Mouse (Mus musculus) MEL (cell line): Measurements from ENCODE around the gene Tmprss13. TPM values are rescaled to one million over a fixed set of nuclear protein-coding genes. Genes with fewer than 3 reads are reported as not detected.

Source experiments
- DNase-seq: peaks from one replicate; pipeline ENCODE4 v3.0.0; 2011; ENCODE audit warnings: low read depth, low spot score
- H3K27ac ChIP-seq: 2 replicates; pipeline ENCODE4 v1.5.1; 2012; ENCODE audit warnings: low read depth, mild to moderate bottlenecking, control low read depth, low read length, moderate library complexity; ENCODE audit not compliant: control insufficient read depth
- H3K27me3 ChIP-seq, 2 experiments: fragments of 150-350 bp in 1 of 2; sonication (generic) in 1 of 2; 2 replicates each; pipeline ENCODE4 v1.6.1; 2012; ENCODE audit warnings: low read length in 2 of 2, mild to moderate bottlenecking in 2 of 2, improper control_type of control experiment in 1 of 2, moderate library complexity in 1 of 2; ENCODE audit not compliant: insufficient read depth in 2 of 2, control insufficient read depth in 1 of 2
- H3K36me3 ChIP-seq, 2 experiments: 2 replicates each; pipeline ENCODE4 v1.6.1; 2012 to 2014; ENCODE audit warnings: low read length in 2 of 2, improper control_type of control experiment in 1 of 2, inconsistent platforms in 1 of 2, mild to moderate bottlenecking in 1 of 2; ENCODE audit not compliant: insufficient read depth in 2 of 2, control insufficient read depth in 1 of 2
- H3K4me1 ChIP-seq, 2 experiments: fragments of 150-350 bp in 1 of 2; sonication (generic) in 1 of 2; 2 replicates each; pipeline ENCODE4 v1.6.1; 2012; ENCODE audit warnings: low read length in 2 of 2, improper control_type of control experiment in 1 of 2, mild to moderate bottlenecking in 1 of 2; ENCODE audit not compliant: insufficient read depth in 2 of 2, control insufficient read depth in 1 of 2
- H3K4me3 ChIP-seq, 2 experiments: fragments of 150-350 bp in 1 of 2; sonication (generic) in 1 of 2; 2 replicates each; pipeline ENCODE4 v1.5.1; 2012; ENCODE audit warnings: low read depth in 2 of 2, low read length in 2 of 2, mild to moderate bottlenecking in 2 of 2, moderate library complexity in 2 of 2, control low read depth in 1 of 2, improper control_type of control experiment in 1 of 2; ENCODE audit not compliant: control insufficient read depth in 1 of 2, insufficient read depth in 1 of 2
- H3K79me2 ChIP-seq: 2 replicates; pipeline ENCODE4 v1.6.1; 2012; ENCODE audit warnings: mild to moderate bottlenecking, low read length, moderate library complexity; ENCODE audit not compliant: control insufficient read depth, poor library complexity, insufficient read depth
- H3K9ac ChIP-seq: 2 replicates; pipeline ENCODE4 v1.6.1; 2012; ENCODE audit warnings: low read depth, mild to moderate bottlenecking, control low read depth, low read length, moderate library complexity; ENCODE audit not compliant: control insufficient read depth, poor library complexity, severe bottlenecking
- H3K9me3 ChIP-seq: fragments of 150-350 bp; sonication (generic); replicated peaks from 2 replicates; pipeline ENCODE4 v1.6.1; 2012; ENCODE audit warnings: mild to moderate bottlenecking, low read length, improper control_type of control experiment, moderate library complexity; ENCODE audit not compliant: insufficient read depth
- CHD1 ChIP-seq: IDR thresholded peaks from 2 replicates; pipeline ENCODE4 v1.6.1; 2012; ENCODE audit warnings: low read depth, mild to moderate bottlenecking, inconsistent platforms, low read length, improper control_type of control experiment
- CTCF ChIP-seq, 3 experiments: IDR thresholded peaks in 2 of 3; conservative IDR thresholded peaks in 1 of 3; 2 replicates each; pipeline ENCODE4 v1.5.1; 2011 to 2012; ENCODE audit warnings: low read length in 3 of 3, low read depth in 2 of 3, mild to moderate bottlenecking in 2 of 3, improper control_type of control experiment in 1 of 3, inconsistent platforms in 1 of 3, mixed read lengths in 1 of 3, moderate library complexity in 1 of 3; ENCODE audit not compliant: control insufficient read depth in 1 of 3, insufficient read depth in 1 of 3, poor library complexity in 1 of 3, severe bottlenecking in 1 of 3
- ELF1 ChIP-seq: IDR thresholded peaks from 2 replicates; pipeline ENCODE4 v1.6.1; 2014; ENCODE audit warnings: low read depth, mild to moderate bottlenecking, inconsistent platforms, low read length, improper control_type of control experiment, moderate library complexity
- EP300 ChIP-seq, 2 experiments: IDR thresholded peaks; 2 replicates each; pipeline ENCODE4 v1.6.1; 2011; ENCODE audit warnings: improper control_type of control experiment in 2 of 2, low read length in 2 of 2, low read depth in 1 of 2, mild to moderate bottlenecking in 1 of 2
- MAZ ChIP-seq: IDR thresholded peaks from 2 replicates; pipeline ENCODE4 v1.6.1; 2012; ENCODE audit warnings: low read depth, mild to moderate bottlenecking, inconsistent platforms, low read length, improper control_type of control experiment
- MEF2A ChIP-seq: IDR thresholded peaks from 2 replicates; pipeline ENCODE4 v1.6.1; 2014; ENCODE audit warnings: low read depth, mild to moderate bottlenecking, inconsistent platforms, low read length, improper control_type of control experiment; ENCODE audit not compliant: poor library complexity, insufficient replicate concordance, severe bottlenecking; ENCODE audit errors: extremely low read depth
- MXI1 ChIP-seq: IDR thresholded peaks from 2 replicates; pipeline ENCODE4 v1.6.1; 2011; ENCODE audit warnings: mild to moderate bottlenecking, low read depth, low read length, improper control_type of control experiment
- MYB ChIP-seq: IDR thresholded peaks from 2 replicates; pipeline ENCODE4 v1.6.1; 2011; ENCODE audit warnings: mild to moderate bottlenecking, low read depth, low read length, improper control_type of control experiment
- NRF1 ChIP-seq: IDR thresholded peaks from 2 replicates; pipeline ENCODE4 v1.6.1; 2014; ENCODE audit warnings: low read depth, mild to moderate bottlenecking, inconsistent platforms, low read length, improper control_type of control experiment, moderate library complexity; ENCODE audit not compliant: poor library complexity, insufficient read depth, severe bottlenecking
- POLR2A ChIP-seq, 2 experiments: IDR thresholded peaks; 2 replicates each; pipeline ENCODE4 v1.6.1; 2011 to 2012; ENCODE audit warnings: low read length in 2 of 2, mild to moderate bottlenecking in 2 of 2, control low read depth in 1 of 2, improper control_type of control experiment in 1 of 2, low read depth in 1 of 2, moderate library complexity in 1 of 2; ENCODE audit not compliant: control insufficient read depth in 1 of 2, insufficient read depth in 1 of 2, poor library complexity in 1 of 2
- RAD21 ChIP-seq: IDR thresholded peaks from 2 replicates; pipeline ENCODE4 v1.6.1; 2011; ENCODE audit warnings: mild to moderate bottlenecking, low read depth, low read length, improper control_type of control experiment
- SIN3A ChIP-seq: IDR thresholded peaks from 2 replicates; pipeline ENCODE4 v1.6.1; 2012; ENCODE audit warnings: low read length, improper control_type of control experiment, inconsistent platforms
- SMC3 ChIP-seq: IDR thresholded peaks from 2 replicates; pipeline ENCODE4 v1.6.1; 2011; ENCODE audit warnings: low read depth, low read length, improper control_type of control experiment
- TAL1 ChIP-seq: IDR thresholded peaks from 2 replicates; pipeline ENCODE4 v1.6.1; 2012; ENCODE audit warnings: mild to moderate bottlenecking, inconsistent platforms, low read length, moderate library complexity, mixed read lengths
- ZC3H11A ChIP-seq: IDR thresholded peaks from 2 replicates; pipeline ENCODE4 v1.6.1; 2012; ENCODE audit warnings: low read depth, mild to moderate bottlenecking, inconsistent platforms, low read length, improper control_type of control experiment
- ZKSCAN1 ChIP-seq: IDR thresholded peaks from 2 replicates; pipeline ENCODE4 v1.6.1; 2012; ENCODE audit warnings: low read depth, mild to moderate bottlenecking, inconsistent platforms, low read length, improper control_type of control experiment, moderate library complexity
- ZNF384 ChIP-seq: IDR thresholded peaks from 2 replicates; pipeline ENCODE4 v1.6.1; 2012; ENCODE audit warnings: low read depth, mild to moderate bottlenecking, inconsistent platforms, low read length, improper control_type of control experiment
- polyA plus RNA-seq, 2 experiments: library from polyadenylated mRNA; stranded (reverse) in 1 of 2; unstranded in 1 of 2; fragments of >175 nt in 1 of 2; fragments of >200 nt in 1 of 2; gene quantifications; 2 replicates each; pipeline versions ENCODE4 v1.2.1 to v1.2.4; 2012; ENCODE audit warnings: low replicate concordance in 2 of 2, low read depth in 1 of 2; ENCODE audit not compliant: insufficient read length in 2 of 2, insufficient read depth in 1 of 2, missing spikeins in 1 of 2
- total RNA-seq: library from RNA; depleted of rRNA; stranded (reverse); fragments of 300-350 nt; gene quantifications from 2 replicates; pipeline ENCODE4 v1.2.3, GENCODE M21; 2012

Tmprss13 gene
- total and polyA plus RNA-seq, 3 experiments = not detected

- TF ChIP-seq ZNF384 (peak; percentile 99), MAZ (0 out of 2 replicates have a peak, but pooled peaks have one; percentile 17), ELF1 (0 out of 2 replicates have a peak, but pooled peaks have one; percentile 24), EP300 (IDR thresholded peaks at IDR 0.05; ENCODE audit: low read depth in 1 of 2, low read length in 2 of 2) (peak in 1 of 2 experiments; percentile 30), SMC3 (no peak), MXI1 (0 out of 2 replicates have a peak, but pooled peaks have one; percentile 31), ZC3H11A (no peak), SIN3A (peak; percentile 65; the same call in 1 of the 2 replicates), ZKSCAN1 (peak; percentile 35; the same call in 1 of the 2 replicates)
- peak; percentile 52 for DNase-seq
- no peaks in the 10 kb centered on the region for H3K27me3 ChIP-seq
- peak overlapping the region; percentile 1 to 17 for H3K4me3 ChIP-seq
- peaks cover 8 to 15% of the 10 kb centered on the region in 2 experiments; a peak in 3 of 4 replicates for H3K4me1 ChIP-seq
- no peaks in the 10 kb centered on the region for H3K9me3 ChIP-seq
- H3K9ac ChIP-seq = no peak overlapping the region; the same call in 1 of the 2 replicates
- H3K79me2 ChIP-seq = no peaks in the 10 kb centered on the region
- peaks cover 0 to 10% of the 10 kb centered on the region in 2 experiments; a peak in 2 of 4 replicates for H3K36me3 ChIP-seq
- H3K27ac ChIP-seq = peak overlapping the region; percentile 2; the same call in 1 of the 2 replicates
Observed at GRCm38 (mm10) chr9:45294210-45295011, 24.5 kb upstream of the Tmprss13 start.

GRCm38 (mm10) chr9:45299231-45300006, 19.5 kb upstream of the Tmprss13 start:
- peak; percentile 85 for DNase-seq
- peaks cover 0 to 9% of the 10 kb centered on the region in 2 experiments; a peak in 2 of 4 replicates for H3K36me3 ChIP-seq
- H3K79me2 ChIP-seq = no peaks in the 10 kb centered on the region
- H3K27me3 ChIP-seq = no peaks in the 10 kb centered on the region
- H3K4me1 ChIP-seq = peaks cover 13 to 25% of the 10 kb centered on the region in 2 experiments; a peak in 3 of 4 replicates
- H3K27ac ChIP-seq = no peak overlapping the region
- H3K9ac ChIP-seq = no peak overlapping the region
- TF ChIP-seq CTCF (IDR thresholded peaks at IDR 0.05 in 2 of 3, conservative IDR thresholded peaks at IDR 0.05 in 1 of 3; ENCODE audit: control insufficient read depth in 1 of 3, insufficient read depth in 1 of 3, low read depth in 2 of 3, low read length in 3 of 3, poor library complexity in 1 of 3, severe bottlenecking in 1 of 3) (peak; percentile 88 to 89 (median 89)), MEF2A (no peak), MYB (no peak), ZNF384 (no peak), CHD1 (no peak), NRF1 (no peak), RAD21 (peak; percentile 67), ZC3H11A (peak; percentile 48; the same call in 1 of the 2 replicates), TAL1 (no peak), POLR2A (IDR thresholded peaks at IDR 0.05; ENCODE audit: control insufficient read depth in 1 of 2, insufficient read depth in 1 of 2, low read depth in 1 of 2, low read length in 2 of 2, poor library complexity in 1 of 2) (no peak), SMC3 (peak; percentile 74)
- H3K9me3 ChIP-seq = no peaks in the 10 kb centered on the region
- H3K4me3 ChIP-seq = no peak overlapping the region
